Mouse (Mus musculus): ENCODE results near the gene Zc3hav1l. TPM values are rescaled to one million over a fixed set of nuclear protein-coding genes. Genes with fewer than 3 reads are reported as not detected.
A peak's percentile ranks its signal among the peaks of the same experiment; 100 is the strongest.

The Zc3hav1l gene
- total RNA-seq, 2 experiments from 2014 or later: 12.5 to 12.9 TPM

DNA sequence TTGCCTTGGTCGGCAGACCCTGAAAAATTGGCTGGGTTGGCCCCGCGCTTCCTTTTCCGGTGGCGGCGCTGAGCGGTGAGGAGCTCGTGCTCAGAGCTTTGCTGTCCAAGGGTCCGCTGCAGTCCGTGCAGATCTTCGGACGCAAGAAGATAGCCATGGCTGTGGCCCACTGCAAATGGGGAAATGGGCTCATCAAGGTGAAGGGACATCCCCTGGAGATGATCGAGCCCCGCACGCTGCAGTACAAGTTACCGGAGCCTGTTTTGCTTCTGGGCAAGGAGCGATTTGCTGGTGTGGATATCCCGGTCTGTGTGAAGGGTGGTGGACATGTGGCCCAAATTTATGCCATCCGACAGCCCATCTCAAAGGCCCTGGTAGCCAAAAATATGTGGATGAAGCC lies 14.6 kb downstream of the Zc3hav1l start:
- no peak for DNase-seq (ENCODE audit: low spot score in 2 of 2)

DNA sequence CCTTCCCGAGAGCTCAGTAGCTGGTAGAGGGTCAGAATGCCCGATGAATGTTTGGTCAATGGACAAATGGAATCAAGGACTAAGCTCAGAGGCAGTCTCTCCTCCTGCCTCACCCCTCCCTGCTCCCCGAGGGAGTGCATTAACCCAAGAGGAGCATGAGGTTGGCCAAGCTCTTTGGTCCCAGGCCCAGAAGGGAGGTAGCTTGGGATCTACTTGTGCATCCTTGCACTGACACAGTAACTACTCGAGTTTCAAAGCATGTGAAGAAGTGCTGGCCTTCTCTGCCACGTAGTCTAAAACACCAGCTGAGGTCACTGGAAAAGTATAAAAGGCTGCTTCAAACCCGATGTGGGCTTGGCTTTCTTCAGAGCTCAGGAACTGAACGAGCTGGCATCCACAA lies 34.6 kb downstream of the Zc3hav1l start:
- no peak for DNase-seq (ENCODE audit: low spot score in 2 of 2)

DNA sequence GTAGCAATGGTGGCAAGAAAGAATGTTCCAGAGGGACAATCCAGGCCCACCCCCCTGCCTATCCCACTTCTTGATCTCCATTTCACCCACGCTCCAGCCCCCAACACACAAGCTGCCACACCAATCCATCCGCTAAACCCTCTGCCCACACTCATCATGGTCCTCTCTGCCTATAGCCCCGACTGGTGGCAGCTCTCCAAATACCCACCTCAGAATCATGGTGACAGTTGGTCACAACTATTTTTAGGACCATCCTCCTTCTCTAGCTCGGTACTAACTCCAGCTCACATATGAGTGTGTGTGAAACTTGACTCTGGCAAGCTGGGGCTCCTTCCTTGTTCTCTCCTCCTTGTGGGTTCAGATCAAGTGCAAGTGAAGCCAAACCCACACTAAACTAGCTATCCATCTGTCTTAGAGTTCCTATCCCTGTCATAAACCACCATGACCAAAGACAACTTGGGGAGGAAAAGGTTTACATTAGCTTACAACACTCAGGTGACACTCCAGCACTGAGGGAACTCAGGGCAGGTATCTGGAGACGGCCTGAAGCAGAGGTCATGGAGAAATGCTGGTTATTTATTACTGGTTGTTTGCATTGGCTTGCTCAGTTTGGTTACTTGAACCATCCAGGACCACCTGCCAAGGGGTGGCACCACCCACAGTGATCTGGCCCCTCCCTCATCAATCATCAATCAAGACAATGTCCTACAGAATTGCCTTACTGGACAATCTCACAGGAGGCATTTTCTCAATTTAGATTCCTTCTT lies 35.5 kb downstream of the Zc3hav1l start:
- DNase-seq (ENCODE audit: low spot score in 2 of 2): no peak

DNA sequence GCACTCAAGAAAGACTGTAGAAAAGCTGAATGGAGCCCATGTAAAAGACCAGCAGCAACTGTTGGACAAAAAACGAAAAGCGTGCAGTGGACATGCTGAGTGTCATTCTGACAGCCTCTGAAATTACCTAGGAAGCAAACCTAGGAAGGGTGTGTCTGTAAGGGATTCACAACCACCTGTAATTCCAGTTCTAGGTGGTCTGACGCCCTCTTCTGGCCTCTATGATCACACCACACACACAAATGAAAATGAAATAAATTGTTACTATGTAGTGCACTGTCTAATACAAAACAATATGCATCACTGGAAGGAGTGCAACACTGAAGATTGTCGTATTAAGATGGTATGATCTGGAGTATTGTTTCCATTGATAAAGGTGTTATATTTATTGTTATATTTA lies 37.2 kb downstream of the Zc3hav1l start:
- DNase-seq (ENCODE audit: low spot score in 2 of 2): no peak

DNA sequence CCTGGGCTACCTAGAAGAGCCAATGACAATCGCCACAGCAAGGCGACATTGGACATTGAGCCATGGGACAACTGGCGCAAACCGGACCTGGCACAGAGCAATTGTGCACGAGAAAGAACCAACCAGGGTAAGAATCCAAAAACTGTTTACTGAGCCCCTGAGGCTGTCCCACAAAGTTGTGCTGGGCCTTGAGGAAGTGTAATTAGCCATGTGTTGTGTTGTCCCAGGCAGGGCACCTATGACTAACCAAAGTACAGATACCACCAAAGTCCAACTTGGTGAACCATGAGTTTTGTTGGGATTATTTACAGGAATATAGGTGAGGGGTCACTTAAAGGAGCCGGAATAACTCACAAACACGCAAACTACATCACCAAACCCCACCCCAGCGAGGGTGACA lies 41.6 kb downstream of the Zc3hav1l start:
- no peak for DNase-seq (ENCODE audit: low spot score in 2 of 2)

DNA sequence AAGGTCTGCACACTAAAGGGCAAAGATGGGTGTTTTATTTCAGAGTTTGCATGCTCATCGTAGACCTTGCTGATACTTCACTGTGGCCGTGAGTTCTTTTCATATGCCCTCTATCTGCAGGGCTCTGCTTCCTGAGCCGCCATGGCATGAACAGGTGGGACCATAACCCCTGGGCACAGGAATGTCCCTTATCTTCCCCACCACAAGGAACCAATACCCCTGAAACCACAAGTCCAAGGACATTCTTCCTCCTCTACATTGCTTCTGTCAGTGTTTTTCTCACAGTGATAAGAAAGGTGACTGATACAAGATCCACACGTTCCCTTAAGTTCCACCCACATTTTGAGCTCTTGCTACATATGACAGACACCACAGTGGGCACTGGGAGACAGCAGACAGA lies 42.3 kb downstream of the Zc3hav1l start:
- DNase-seq (ENCODE audit: low spot score in 2 of 2): no peak

DNA sequence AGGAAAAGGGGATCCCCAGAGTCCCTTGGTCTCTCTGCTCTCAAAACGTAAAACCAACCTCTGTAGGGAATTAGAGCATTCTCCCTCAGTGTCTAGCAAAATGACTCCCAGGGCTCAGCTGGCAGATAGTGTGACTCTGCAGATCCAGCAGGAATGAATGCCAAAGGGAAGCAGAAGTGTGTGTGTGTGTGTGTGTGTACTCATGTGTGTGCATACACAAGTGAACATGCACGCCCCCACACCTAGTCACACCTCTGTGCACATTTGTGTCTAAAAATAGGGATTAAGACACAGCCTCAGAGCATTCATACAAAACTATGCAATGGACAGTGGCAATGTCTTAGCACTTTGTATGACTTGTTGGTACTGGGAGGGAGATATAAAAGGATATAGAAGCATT lies 43.3 kb downstream of the Zc3hav1l start:
- DNase-seq (ENCODE audit: low spot score in 2 of 2): no peak

DNA sequence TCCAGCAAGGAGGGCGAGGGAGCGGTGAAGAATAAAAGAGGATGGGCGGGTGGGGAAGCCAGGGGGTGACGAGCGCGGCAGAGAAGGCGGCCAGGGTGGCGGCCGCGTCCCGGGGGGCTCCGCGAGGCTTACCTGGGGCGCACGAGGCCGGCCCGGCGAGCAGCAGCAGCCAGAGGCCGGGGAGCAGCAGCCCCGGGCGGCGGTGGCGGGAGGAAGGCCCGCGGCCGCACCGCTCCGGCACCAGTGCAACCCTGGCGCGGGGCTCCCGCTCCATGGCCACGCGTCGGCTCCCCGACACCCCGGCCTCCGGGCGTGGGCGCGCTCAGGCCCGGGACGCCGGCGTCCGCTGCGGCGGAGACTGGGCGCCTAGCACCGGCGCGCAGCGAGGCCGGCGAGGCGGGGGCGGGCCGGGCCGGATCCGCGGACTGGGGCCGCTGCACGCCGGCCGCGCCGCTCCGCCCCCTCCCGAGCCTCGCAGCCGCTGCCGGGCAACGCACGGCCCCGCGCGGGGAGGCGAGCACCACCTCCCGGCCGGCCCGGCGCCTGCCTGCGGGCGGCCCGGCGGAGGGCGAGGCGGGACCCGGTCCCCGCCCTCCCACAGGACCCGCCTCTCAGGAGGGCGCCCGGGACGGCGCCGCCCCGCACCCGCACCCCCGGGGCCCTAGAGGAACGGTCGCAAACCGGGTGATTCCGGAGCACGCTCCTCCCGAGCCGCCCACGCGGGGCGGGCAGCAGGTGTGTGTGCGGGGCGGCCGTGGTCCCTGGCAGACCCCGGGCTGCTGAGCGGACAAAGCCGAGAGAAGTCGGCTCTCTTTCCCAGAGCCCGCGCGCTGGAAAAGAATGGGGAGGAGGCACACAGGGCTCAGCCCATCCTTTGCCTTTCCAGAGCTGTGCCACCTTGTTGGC lies 45.1 kb downstream of the Zc3hav1l start, which contains the start of gene D630045J12Rik:
Gene D630045J12Rik, minus strand, starts transcription at position 274 of the 906 bp plus-strand sequence.
- DNase-seq (ENCODE audit: low spot score in 2 of 2): peak; percentile 40 to 41

DNA sequence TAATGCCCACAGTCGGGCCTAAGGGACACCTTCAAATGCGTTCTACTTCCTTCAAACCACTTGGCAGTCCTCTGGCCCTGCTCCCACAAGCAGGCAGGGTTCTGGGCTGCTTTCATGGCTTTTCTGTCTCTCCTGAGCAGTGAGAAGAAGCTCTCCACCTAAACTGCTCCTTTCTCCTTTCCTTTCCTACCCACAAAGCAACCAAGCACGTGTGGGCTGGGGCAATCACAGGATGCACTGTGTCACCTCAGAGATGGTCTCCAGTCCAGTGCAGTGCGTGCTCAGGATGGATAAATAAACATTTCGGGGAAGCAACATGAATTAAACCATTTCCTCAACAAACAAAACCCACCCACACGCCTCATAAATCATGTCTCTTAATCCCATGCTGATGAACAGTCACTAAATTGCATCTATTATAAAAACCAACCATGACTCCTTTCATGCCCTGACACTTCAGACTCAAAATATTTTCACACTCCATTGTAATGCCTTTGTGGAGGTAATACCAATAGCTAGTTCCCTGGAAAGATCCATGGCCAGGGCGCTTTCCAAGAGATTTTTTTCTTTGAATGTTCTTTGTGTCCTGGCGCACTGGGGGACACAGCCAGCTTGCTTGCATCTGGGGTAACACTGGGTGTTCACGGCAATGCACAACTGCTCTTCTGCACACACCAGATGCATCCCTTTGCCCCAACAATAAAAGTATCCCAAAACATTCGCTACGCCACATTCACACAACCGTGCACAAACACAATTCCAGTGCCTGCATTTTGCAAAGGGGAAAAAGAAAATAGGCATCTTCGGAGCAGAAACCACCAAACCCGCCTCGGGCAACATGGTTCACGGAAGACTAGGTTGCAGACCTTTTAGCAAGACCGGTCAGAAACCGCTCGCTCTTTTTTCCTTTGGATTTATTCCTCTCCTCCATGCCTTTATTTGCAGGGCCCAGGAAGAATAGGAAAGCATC lies 46.0 kb downstream of the Zc3hav1l start:
- no peak for DNase-seq (ENCODE audit: low spot score in 2 of 2)

DNA sequence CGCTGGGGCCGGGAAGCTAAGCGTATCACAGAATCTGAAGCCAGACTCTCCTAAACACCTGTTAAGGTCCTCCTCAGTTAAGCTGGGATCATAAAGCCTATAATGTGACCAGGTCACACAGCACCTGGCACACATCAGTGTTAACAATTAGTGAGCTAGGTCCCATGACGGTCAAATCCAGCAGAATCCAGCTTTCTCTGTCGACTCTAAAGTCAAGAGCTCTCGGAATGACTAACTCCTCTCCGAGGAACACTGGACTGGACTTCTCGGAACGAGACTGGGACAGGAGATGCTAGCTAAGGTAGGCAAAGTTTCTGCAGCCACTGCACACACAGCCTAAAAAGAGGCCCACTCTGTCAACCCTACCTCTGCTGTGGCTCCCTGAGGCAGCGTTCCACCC lies 46.9 kb downstream of the Zc3hav1l start:
- DNase-seq (ENCODE audit: low spot score in 2 of 2): no peak

DNA sequence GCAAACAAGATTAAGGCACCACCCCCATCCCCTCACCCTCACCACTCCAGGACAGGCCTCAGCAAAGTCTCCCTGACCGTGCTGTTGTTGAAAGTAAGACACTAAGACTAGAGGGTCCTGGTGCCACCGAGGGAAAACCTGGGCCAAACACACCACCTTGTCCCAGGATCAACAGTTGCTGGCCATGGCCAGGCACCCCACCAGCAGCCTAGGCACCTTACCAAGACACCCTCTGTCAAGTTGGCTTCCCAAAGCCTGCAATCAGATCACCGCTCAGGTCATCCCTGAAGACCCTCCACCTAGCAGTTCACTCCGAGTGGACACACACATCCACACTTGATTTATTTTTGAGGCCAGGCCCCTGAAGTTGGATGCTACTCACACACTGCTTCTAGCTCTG lies 47.6 kb downstream of the Zc3hav1l start:
- no peak for DNase-seq (ENCODE audit: low spot score in 2 of 2)

DNA sequence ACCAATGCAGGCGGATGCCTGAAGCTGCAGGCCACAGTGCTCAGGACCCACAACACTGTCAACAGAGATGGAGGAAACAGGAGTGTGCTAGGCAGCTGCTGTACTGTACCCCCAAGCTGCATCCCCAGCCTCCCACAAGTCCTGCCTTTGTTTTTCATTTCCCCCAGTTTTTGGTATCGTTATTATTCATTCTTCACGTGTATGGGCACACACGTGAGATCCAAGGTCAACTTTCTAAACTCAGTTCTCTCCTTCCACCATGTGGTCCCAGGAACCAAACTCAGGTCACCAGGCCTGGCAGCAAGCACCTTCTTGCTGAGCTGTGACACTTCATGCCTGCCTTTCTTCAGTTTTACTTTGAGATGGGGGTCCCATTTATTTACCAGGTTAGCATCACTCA lies 51.7 kb downstream of the Zc3hav1l start:
- DNase-seq (ENCODE audit: low spot score in 2 of 2): no peak

DNA sequence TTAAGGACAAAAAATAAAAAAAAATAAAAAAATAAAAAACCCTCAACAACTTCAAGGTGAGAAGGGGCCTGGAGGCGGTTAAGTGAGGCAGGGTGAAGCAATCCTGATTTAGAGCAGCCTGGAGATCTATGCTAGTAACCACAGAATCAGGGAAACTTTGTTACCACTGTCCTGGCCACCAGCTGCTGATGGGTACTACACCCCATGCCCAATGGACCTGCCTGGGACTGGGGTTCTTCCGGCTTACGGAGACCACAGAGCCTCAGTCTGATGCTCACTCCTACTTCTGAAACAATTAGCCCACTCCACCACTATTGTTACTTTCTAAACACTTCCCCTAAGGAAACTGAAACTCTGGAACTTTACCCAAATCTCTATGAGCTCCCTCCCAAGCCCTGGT lies 54.3 kb downstream of the Zc3hav1l start:
- no peak for DNase-seq (ENCODE audit: low spot score in 2 of 2)

DNA sequence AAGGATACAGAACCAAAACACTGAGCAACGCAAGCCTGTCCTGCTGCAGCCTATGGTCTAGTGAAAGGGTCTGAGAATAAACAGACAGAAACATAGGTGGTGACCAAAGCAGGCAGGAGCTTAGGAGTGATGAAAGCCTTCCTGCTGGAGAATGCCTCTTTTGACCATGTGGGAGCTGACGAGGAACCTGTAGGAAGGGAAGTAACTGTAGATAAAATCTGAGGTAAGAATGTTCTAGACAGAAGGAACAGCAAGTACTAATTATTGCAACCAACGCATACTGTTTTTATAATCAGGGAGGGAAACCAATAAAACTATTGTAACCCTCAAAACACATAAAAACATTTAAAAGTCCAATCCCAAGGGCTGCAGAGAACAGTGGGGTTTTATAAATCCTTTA lies 54.9 kb downstream of the Zc3hav1l start:
- DNase-seq (ENCODE audit: low spot score in 2 of 2): no peak

DNA sequence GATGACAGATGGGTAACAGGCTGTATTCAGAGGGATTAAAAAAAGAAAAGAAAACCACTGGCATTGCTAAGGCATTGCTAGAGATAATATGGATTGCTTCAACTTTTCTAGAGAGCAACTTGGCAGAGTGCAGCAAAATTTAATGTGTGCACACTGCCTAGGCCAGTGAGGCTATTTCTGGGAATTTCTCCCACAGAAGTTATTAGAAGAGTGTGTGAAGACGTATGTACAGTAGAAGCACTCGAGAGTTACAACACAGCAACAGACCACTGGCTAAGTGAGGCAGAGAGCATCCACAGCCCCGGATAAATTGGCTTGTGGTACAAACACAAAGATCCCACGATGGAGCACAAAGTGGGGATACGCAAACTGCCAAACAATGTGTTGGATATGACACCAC lies 56.2 kb downstream of the Zc3hav1l start:
- no peak for DNase-seq (ENCODE audit: low spot score in 2 of 2)

DNA sequence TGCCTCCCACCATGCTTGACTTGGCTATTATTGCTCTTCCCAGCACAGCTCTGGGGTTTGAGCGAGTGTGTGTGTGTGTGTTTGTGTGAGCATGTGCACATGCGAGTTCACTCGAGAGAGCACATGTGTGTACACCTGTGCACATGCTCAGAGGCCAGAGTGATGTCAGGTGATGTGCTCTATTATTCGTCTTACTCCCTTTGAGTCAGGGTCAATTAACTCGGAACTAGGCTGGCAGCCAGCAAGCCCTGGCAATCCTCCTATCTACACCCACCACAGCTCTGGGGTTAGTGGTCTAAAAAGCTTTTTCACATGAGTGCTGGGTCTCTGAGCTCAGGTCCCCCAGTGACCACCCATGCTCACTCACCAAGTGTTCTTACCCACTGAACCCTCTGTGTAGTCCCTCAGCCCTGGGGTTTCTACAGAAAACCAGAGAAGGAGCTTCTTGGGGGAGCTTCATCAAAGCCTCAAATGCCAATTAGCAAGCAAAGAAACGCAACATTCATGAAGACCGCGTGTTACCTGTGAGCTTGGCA lies 56.7 kb downstream of the Zc3hav1l start:
- no peak for DNase-seq (ENCODE audit: low spot score in 2 of 2)

DNA sequence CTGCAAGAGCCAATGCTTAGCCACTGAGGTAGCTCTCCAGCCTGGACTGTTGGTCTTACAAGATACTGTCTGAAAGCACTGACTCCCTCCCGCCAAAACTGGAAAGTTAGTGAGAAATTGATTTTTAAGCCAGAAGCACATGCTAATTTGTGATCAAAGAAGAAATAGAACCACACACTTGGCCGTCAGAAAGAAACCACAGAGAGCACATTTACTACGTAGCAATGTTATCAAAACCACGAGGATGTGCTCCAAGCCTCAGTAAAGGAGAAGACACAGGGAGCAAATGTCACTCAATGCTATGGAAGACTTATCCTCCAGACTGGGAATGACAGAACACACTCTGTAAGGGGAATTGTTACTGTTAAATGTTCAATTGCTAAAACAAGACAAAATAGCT lies 57.6 kb downstream of the Zc3hav1l start:
- DNase-seq (ENCODE audit: low spot score in 2 of 2): no peak

DNA sequence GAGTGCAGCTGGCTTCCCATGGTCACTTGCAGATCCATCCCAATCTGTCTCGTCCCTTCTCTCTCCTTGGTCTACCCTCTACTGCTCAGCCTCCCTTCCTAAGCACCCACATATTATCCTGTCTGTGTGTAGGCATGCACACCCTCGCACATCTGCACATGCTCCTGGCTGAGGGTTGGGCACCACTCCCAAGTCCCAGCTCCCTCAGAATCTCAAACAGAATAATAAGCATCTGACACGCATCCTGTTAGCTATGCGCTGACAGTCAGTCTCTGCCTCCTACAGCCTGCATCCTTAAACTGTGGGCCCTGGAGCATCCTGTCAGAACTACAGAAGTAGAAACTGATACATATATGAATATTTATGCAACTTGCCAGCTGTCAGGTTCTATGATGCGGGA lies 58.4 kb downstream of the Zc3hav1l start:
- no peak for DNase-seq (ENCODE audit: low spot score in 2 of 2)

DNA sequence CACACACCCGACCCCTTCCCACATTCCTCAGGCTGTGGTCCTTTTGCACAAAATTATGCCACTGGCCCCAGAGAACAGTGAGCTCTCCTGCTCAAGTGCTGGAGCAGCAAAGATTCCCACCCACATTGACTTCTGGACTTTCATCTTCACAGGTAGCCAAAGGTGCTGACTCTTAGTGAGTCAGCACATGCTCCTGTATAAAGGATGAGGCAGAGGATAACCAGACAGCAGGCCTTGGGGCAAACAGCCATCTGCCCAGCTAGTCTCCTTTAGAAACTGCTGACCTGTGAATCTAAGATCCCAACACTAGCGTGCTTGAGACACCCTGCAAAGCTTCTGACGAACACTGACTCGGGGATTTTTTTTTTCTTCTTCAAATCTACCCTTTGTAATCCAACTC lies 60.7 kb downstream of the Zc3hav1l start:
- DNase-seq (ENCODE audit: low spot score in 2 of 2): no peak
